Mouse (Mus musculus) midbrain, postnatal 0 days (tissue): ENCODE results near the gene Dnm3. TPM values are rescaled to one million over a fixed set of nuclear protein-coding genes. Genes with fewer than 3 reads are reported as not detected.

Source experiments
- ATAC-seq: fragments of 200-750 bp; cut with Nextera tagmentation; 2 replicates; pipeline ENCODE4 v1.8.0; 2017; ENCODE audit warnings: moderate number of reproducible peaks, mild to moderate bottlenecking, moderate TSS enrichment, moderate library complexity; ENCODE audit not compliant: low FRiP score
- DNase-seq: peaks from one replicate; pipeline ENCODE4 v3.0.0-alpha.2; 2015; ENCODE audit warnings: low spot score
- H3K27ac ChIP-seq: fragments of 300-500 bp; sonication (generic); 2 replicates; pipeline ENCODE4 v1.5.1; 2014; ENCODE audit warnings: low read depth, mild to moderate bottlenecking, low read length, mixed read lengths
- H3K27me3 ChIP-seq: fragments of 300-500 bp; sonication (generic); 2 replicates; pipeline ENCODE4 v1.6.1; 2014; ENCODE audit warnings: low read length, control low read depth, mixed read lengths; ENCODE audit not compliant: insufficient read depth
- H3K36me3 ChIP-seq: fragments of 300-500 bp; sonication (generic); 2 replicates; pipeline ENCODE4 v1.6.1; 2014; ENCODE audit warnings: low read length, control low read depth, mixed read lengths; ENCODE audit not compliant: insufficient read depth
- H3K4me1 ChIP-seq: fragments of 300-500 bp; sonication (generic); 2 replicates; pipeline ENCODE4 v1.6.1; 2014; ENCODE audit warnings: mild to moderate bottlenecking, control low read depth, antibody characterized with exemption, low read length, mixed read lengths; ENCODE audit not compliant: insufficient read depth
- H3K4me2 ChIP-seq: fragments of 300-500 bp; sonication (generic); 2 replicates; pipeline ENCODE4 v1.6.1; 2014; ENCODE audit warnings: low read depth, mild to moderate bottlenecking, low read length, mixed read lengths; ENCODE audit not compliant: poor library complexity, severe bottlenecking
- H3K4me3 ChIP-seq: fragments of 300-500 bp; sonication (generic); 2 replicates; pipeline ENCODE4 v1.5.1; 2014; ENCODE audit warnings: low read depth, mild to moderate bottlenecking, low read length, moderate library complexity
- H3K9ac ChIP-seq: fragments of 300-500 bp; sonication (generic); replicated peaks from 2 replicates; pipeline ENCODE4 v1.6.1; 2014; ENCODE audit warnings: mild to moderate bottlenecking, low read length, moderate library complexity, mixed read lengths; ENCODE audit not compliant: poor library complexity, severe bottlenecking
- H3K9me3 ChIP-seq: fragments of 300-500 bp; sonication (generic); 2 replicates; pipeline ENCODE4 v1.6.1; 2016; ENCODE audit warnings: low read length, control low read depth
- CTCF ChIP-seq: IDR thresholded peaks from 2 replicates; pipeline ENCODE4 v1.5.1; 2016; ENCODE audit warnings: antibody characterized with exemption, mild to moderate bottlenecking
- WGBS: fragments of 180-500 bp; shearing (Covaris S2); extraction: QIAGEN DNeasy Blood & Tissue Kit; methylation state at CpG from one replicate; pipeline ENCODE4 v1.1.7; 2014; 5-methylcytosine and 5-hydroxymethylcytosine counted together
- polyA plus RNA-seq: library from polyadenylated mRNA; unstranded; fragments of >200 nt; fragmentation: Nextera tagmentation; extraction: Ambion mirVana; gene quantifications from 2 replicates; pipeline ENCODE4 v1.2.1, GENCODE M21; 2015
- total RNA-seq: library from RNA; depleted of rRNA; stranded (reverse); fragments of >200 nt; gene quantifications from 2 replicates; pipeline ENCODE4 v1.2.3, GENCODE M21; 2014

Dnm3 gene
- total and polyA plus RNA-seq, 2 experiments from 2014 or later, result 67.0 to 88.5 TPM

DNA sequence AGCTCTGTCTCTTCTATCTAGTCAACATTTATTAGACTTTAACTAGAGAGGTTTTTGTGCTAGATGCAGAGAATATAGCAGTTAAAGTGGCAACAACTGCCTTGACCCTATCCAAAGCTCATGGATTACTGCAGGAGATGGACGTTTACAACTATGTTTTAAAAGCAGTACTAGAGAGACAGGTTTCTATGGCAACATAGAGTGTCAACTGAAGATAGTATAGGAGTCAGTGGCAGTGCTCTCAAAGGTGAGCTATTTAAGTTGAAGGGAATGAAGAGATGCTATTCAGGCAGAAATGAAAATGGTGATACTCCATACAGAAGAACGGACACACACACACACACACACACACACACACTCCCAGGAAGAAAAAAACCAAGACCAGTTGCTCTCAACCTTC lies 225.0 kb downstream of the Dnm3 start:
- Histone ChIP-seq H3K27ac (no peak overlapping the region), H3K4me2 (no peak overlapping the region), H3K4me1 (no peaks in the 10 kb centered on the region), H3K36me3 (no peaks in the 10 kb centered on the region), H3K4me3 (no peak overlapping the region), H3K9ac (no peak overlapping the region), H3K27me3 (no peaks in the 10 kb centered on the region), H3K9me3 (no peaks in the 10 kb centered on the region)
- DNase-seq (no peak), ATAC-seq (no peak)
- WGBS, result 62% methylated on average over 2 of the region's 2 CpGs
- TF ChIP-seq CTCF, result no peak

DNA sequence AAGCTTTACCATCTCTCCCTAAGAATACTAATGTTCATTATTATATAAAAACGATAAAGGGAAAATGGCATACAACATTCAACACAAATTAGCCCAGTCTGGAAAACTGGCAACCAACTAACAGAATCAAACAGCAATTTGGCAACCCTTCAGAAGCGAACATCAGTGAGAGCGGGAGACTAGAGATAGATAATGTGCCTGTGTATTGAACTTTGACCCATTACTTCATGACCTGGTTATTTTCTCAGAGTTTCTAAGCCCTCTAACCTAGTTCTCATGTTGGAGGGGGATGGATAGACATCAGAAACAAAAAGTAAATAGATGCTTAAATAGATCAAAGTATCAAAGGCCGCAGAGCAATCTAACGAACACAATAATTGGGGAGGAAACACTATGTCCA lies 230.6 kb downstream of the Dnm3 start:
- Histone ChIP-seq H3K27me3 (no peaks in the 10 kb centered on the region), H3K9me3 (no peaks in the 10 kb centered on the region), H3K4me3 (no peak overlapping the region), H3K27ac (no peak overlapping the region), H3K9ac (no peak overlapping the region), H3K4me1 (no peaks in the 10 kb centered on the region), H3K4me2 (no peak overlapping the region), H3K36me3 (no peaks in the 10 kb centered on the region)
- DNase-seq, result no peak
- no peak for ATAC-seq
- WGBS, result 91% methylated on average over 5 of the region's 5 CpGs
- TF ChIP-seq CTCF, result no peak

DNA sequence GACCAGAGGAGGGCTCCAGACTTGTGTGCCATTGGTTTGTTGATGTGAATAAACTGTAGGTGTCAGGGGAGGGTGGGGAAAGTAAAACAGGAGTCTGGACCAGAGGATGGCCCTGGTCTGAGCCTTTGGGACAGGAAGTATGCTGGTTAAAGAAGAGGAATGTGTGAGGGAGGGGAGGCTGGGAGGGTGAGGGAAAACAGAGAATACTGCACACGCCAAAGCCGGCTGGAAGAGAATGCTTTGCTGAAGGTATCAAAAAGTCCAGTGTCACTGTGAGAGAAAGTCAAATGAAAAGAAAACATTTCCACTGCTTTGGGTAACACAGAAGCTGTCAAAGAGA lies 234.2 kb downstream of the Dnm3 start:
- TF ChIP-seq CTCF, result no peak
- no peak overlapping the region for H3K4me2 ChIP-seq
- no peak overlapping the region for H3K4me3 ChIP-seq
- no peak overlapping the region for H3K9ac ChIP-seq
- H3K27me3 ChIP-seq, result no peaks in the 10 kb centered on the region
- ATAC-seq (0 out of 2 replicates have a peak, but pooled peaks have one; percentile 16), DNase-seq (no peak)
- no peaks in the 10 kb centered on the region for H3K9me3 ChIP-seq
- no peak overlapping the region for H3K27ac ChIP-seq
- no peaks in the 10 kb centered on the region for H3K36me3 ChIP-seq
- H3K4me1 ChIP-seq, result no peaks in the 10 kb centered on the region
- 57% methylated on average over 2 of the region's 2 CpGs for WGBS

DNA sequence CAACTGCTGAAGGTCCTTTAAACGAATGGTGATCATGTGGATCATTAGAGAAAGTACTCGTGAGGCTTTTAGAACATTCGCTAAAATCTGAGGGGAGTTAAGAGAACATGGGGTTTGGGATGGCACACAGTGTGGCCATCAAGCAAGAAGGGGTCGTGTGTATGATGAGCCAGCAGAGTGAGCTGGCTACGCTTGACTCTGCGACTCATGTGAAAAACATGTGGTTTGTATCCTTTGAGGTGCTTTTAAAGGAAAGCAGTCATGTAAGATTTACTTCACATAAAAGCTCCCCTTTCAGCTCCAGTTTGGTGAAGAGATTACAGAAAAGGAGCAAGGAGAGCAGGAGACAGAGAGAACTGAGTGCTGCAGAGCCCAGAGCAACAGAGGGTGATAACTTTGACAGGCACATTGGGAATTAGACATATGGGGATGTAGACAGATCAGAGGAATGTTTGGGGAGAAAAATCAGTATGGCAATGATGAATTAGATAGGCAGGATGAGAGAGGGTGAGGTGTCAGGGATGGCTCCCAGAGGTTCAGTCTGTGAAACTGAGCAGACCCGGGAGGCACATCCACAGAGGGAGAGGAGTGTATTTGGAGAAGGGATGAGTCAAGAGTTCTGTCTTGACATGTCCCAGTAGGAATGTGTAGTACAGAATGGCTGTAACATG lies 234.7 kb downstream of the Dnm3 start:
- ATAC-seq, result 0 out of 2 replicates have a peak, but pooled peaks have one; percentile 20
- Histone ChIP-seq H3K4me3 (no peak overlapping the region), H3K4me2 (no peak overlapping the region), H3K36me3 (no peaks in the 10 kb centered on the region), H3K4me1 (no peaks in the 10 kb centered on the region), H3K9ac (no peak overlapping the region), H3K9me3 (no peaks in the 10 kb centered on the region), H3K27me3 (no peaks in the 10 kb centered on the region), H3K27ac (no peak overlapping the region)
- 68% methylated on average over 7 of the region's 7 CpGs for WGBS
- no peak for TF ChIP-seq CTCF
- no peak for DNase-seq

DNA sequence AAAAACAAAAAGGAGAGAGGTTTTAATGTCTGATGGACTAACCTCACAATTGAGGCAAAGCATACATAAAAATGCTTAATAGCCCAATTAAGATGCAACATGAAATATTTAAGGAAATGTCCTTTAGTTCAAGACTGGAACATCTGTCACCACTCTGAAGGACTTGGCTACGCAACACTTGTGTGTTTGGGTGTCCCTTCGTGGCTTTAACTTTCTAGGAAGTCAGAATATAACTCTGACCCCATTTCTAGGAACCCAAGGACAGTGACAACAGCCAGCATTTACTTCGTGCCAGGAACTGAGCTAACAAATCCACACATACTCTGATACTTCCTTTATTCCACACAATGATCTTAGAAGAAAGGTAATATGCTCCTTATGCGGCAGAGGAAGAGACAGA lies 237.1 kb downstream of the Dnm3 start:
- DNase-seq, result no peak
- H3K4me2 ChIP-seq, result no peak overlapping the region
- H3K9ac ChIP-seq, result no peak overlapping the region
- no peak for ATAC-seq
- H3K27ac ChIP-seq, result no peak overlapping the region
- H3K4me3 ChIP-seq, result no peak overlapping the region
- H3K27me3 ChIP-seq, result no peaks in the 10 kb centered on the region
- no peaks in the 10 kb centered on the region for H3K4me1 ChIP-seq
- H3K9me3 ChIP-seq, result no peaks in the 10 kb centered on the region
- no peaks in the 10 kb centered on the region for H3K36me3 ChIP-seq
- 89% methylated on average over 4 of the region's 4 CpGs for WGBS
- TF ChIP-seq CTCF, result no peak

DNA sequence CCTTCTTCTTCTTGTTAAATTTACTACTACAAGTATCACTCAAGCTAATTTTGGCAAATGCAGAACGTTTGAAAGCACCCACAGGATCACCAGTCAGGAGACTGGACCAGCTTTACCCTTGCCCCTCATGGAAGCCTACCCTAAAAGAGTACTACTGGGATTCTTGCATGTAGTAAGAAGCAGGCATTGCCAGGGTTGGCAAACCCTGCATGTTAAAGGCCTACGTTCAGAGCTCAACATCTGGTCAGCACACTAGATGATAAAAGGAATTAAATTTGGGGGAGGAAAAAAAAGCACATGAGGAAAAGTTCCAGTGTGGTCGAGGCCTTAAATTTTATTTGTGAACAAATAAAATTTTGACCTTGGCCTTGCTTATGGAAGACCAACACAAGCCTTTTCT lies 239.2 kb downstream of the Dnm3 start:
- no peaks in the 10 kb centered on the region for H3K9me3 ChIP-seq
- no peaks in the 10 kb centered on the region for H3K36me3 ChIP-seq
- H3K4me3 ChIP-seq, result no peak overlapping the region
- no peaks in the 10 kb centered on the region for H3K4me1 ChIP-seq
- H3K27ac ChIP-seq, result no peak overlapping the region
- WGBS, result 71% methylated on average over 3 of the region's 3 CpGs
- no peak for ATAC-seq
- TF ChIP-seq CTCF, result no peak
- no peaks in the 10 kb centered on the region for H3K27me3 ChIP-seq
- DNase-seq, result no peak
- H3K4me2 ChIP-seq, result no peak overlapping the region
- no peak overlapping the region for H3K9ac ChIP-seq
